Mouse (Mus musculus) megakaryocyte, embryonic 14.5 days (primary cell): ENCODE measurements around the gene Rpn1.

Experiments used
- FLI1 ChIP-seq: IDR thresholded peaks from 2 replicates; pipeline ENCODE4 v1.6.1; 2012; ENCODE audit warnings: low read length, inconsistent platforms, mixed read lengths
- GATA1 ChIP-seq: IDR thresholded peaks from 3 replicates; pipeline ENCODE4 v1.6.1; 2012; ENCODE audit warnings: mixed read lengths, low read length, inconsistent platforms, borderline replicate concordance

- TF ChIP-seq GATA1 (no peak), FLI1 (no peak)
Measured at GRCm38 (mm10) chr6:88045406-88045766, 38.9 kb upstream of the Rpn1 start.
